Mouse (Mus musculus) ES-E14 (cell line): ENCODE results near the gene Tmem86b. TPM values are rescaled to one million over a fixed set of nuclear protein-coding genes. Genes with fewer than 3 reads are reported as not detected.

Source experiments
- DNase-seq: peaks from one replicate; pipeline ENCODE4 v3.0.0-alpha.2; 2013; ENCODE audit warnings: low read depth, low spot score
- H3K27ac ChIP-seq: 2 replicates; pipeline ENCODE4 v1.5.1; 2012; ENCODE audit warnings: low read depth, mild to moderate bottlenecking, low read length, moderate library complexity, mixed read lengths; ENCODE audit not compliant: poor library complexity, insufficient read depth, severe bottlenecking
- H3K36me3 ChIP-seq: 2 replicates; pipeline ENCODE4 v1.6.1; 2012; ENCODE audit warnings: mild to moderate bottlenecking, low read length, moderate library complexity, mixed read lengths; ENCODE audit not compliant: control insufficient read depth, poor library complexity, insufficient read depth, severe bottlenecking
- H3K4me1 ChIP-seq, 2 experiments: fragments of 150-350 bp in 1 of 2; sonication (generic) in 1 of 2; 2 replicates each; pipeline ENCODE4 v1.6.1; 2012; ENCODE audit warnings: low read length in 2 of 2, mild to moderate bottlenecking in 1 of 2, mixed read lengths in 1 of 2; ENCODE audit not compliant: control insufficient read depth in 2 of 2, insufficient read depth in 2 of 2, poor library complexity in 1 of 2
- H3K4me3 ChIP-seq, 2 experiments: fragments of 150-350 bp in 1 of 2; sonication (generic) in 1 of 2; 2 replicates each; pipeline ENCODE4 v1.5.1; 2012; ENCODE audit warnings: low read length in 2 of 2, low read depth in 1 of 2, mild to moderate bottlenecking in 1 of 2, mixed read lengths in 1 of 2; ENCODE audit not compliant: insufficient read depth in 1 of 2, poor library complexity in 1 of 2, severe bottlenecking in 1 of 2
- H3K9ac ChIP-seq: 2 replicates; pipeline ENCODE4 v1.6.1; 2012; ENCODE audit warnings: low read depth, mild to moderate bottlenecking, low read length, mixed read lengths; ENCODE audit not compliant: poor library complexity, insufficient read depth, severe bottlenecking
- H3K9me3 ChIP-seq: fragments of 150-350 bp; sonication (generic); 2 replicates; pipeline ENCODE4 v1.6.1; 2012; ENCODE audit warnings: low read depth, mild to moderate bottlenecking, low read length; ENCODE audit not compliant: control insufficient read depth, insufficient read depth
- CHD2 ChIP-seq: IDR thresholded peaks from 2 replicates; pipeline ENCODE4 v1.6.1; 2014; ENCODE audit warnings: mild to moderate bottlenecking, low read depth, low read length, inconsistent platforms
- HCFC1 ChIP-seq: IDR thresholded peaks from 2 replicates; pipeline ENCODE4 v1.6.1; 2012; ENCODE audit warnings: low read length, inconsistent platforms, borderline replicate concordance; ENCODE audit not compliant: insufficient read depth
- MAFK ChIP-seq: IDR thresholded peaks from 2 replicates; pipeline ENCODE4 v1.6.1; 2014; ENCODE audit warnings: mild to moderate bottlenecking, low read depth, low read length, inconsistent platforms; ENCODE audit not compliant: insufficient read depth
- ZC3H11A ChIP-seq: IDR thresholded peaks from 2 replicates; pipeline ENCODE4 v1.6.1; 2012; ENCODE audit warnings: low read depth, mild to moderate bottlenecking, inconsistent platforms, low read length, borderline replicate concordance
- ZNF384 ChIP-seq: IDR thresholded peaks from 2 replicates; pipeline ENCODE4 v1.6.1; 2012; ENCODE audit warnings: low read depth, low read length, inconsistent platforms
- in situ Hi-C, 2 experiments: fragments of 600-800 bp; cut with MboI; formaldehyde crosslinking; loops; one replicate each; pipeline ENCODE4 v1.15.1; 2025; ENCODE audit warnings: low sequenced_read_pairs in 2 of 2, inconsistent platforms in 1 of 2; ENCODE audit not compliant: unreplicated experiment in 2 of 2
- total RNA-seq: library from RNA; depleted of rRNA; stranded (reverse); fragments of 300-350 nt; gene quantifications from 2 replicates; pipeline ENCODE4 v1.2.3, GENCODE M21; 2012

Gene Tmem86b
- total RNA-seq, 1 experiment, result 8.1 TPM

- no peak overlapping the region for H3K27ac ChIP-seq
- no peak for DNase-seq
- H3K36me3 ChIP-seq, result peaks cover 6% of the 10 kb centered on the region; the same call in 1 of the 2 replicates
- TF ChIP-seq ZNF384 (no peak), CHD2 (no peak), ZC3H11A (no peak), MAFK (no peak), HCFC1 (no peak)
- H3K9ac ChIP-seq, result no peak overlapping the region
- in situ Hi-C loops, result no loop called here
- H3K4me3 ChIP-seq, result no peak overlapping the region
- no peaks in the 10 kb centered on the region for H3K9me3 ChIP-seq
- H3K4me1 ChIP-seq, result peaks cover 2 to 14% of the 10 kb centered on the region in 2 experiments; a peak in 1 of 4 replicates
Observed at GRCm38 (mm10) chr7:4653351-4653750, 22.1 kb upstream of the Tmem86b start.

DNA sequence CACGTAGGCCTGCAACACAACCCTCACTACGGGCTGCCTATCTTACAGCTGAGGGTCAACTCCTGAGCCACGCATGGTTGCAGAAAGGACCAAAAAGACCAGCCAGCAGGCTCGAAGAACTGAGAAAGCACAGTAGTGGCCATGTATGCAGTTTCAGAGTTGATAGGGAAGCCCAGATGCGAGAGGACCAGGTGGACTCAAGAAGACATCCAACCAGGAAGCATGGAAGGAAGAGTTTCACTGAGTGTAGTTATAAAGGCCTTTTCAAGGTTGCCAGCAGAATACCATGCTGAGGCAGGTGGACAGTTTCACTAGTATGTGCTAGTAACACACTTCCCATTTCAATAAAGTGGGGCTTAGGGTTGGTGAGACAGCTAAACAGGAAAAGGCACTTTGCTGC, 21.5 kb upstream of the Tmem86b start:
- TF ChIP-seq ZC3H11A (no peak), ZNF384 (no peak), HCFC1 (no peak), MAFK (no peak), CHD2 (no peak)
- no peak overlapping the region for H3K9ac ChIP-seq
- H3K27ac ChIP-seq, result no peak overlapping the region
- peaks cover under 1 to 10% of the 10 kb centered on the region in 2 experiments; a peak in 1 of 4 replicates for H3K4me1 ChIP-seq
- H3K36me3 ChIP-seq, result peaks cover 6% of the 10 kb centered on the region; the same call in 1 of the 2 replicates
- in situ Hi-C loops, result no loop called here
- DNase-seq, result no peak
- H3K9me3 ChIP-seq, result no peaks in the 10 kb centered on the region
- H3K4me3 ChIP-seq, result no peak overlapping the region

- no peaks in the 10 kb centered on the region for H3K9me3 ChIP-seq
- H3K4me1 ChIP-seq, result peaks cover 0 to 5% of the 10 kb centered on the region in 2 experiments; a peak in 1 of 4 replicates
- peaks cover 8% of the 10 kb centered on the region; the same call in 1 of the 2 replicates for H3K36me3 ChIP-seq
- no peak overlapping the region for H3K9ac ChIP-seq
- TF ChIP-seq ZC3H11A (no peak), CHD2 (no peak), ZNF384 (no peak), MAFK (no peak), HCFC1 (no peak)
- in situ Hi-C loops, result no loop called here
- DNase-seq, result no peak
- no peak overlapping the region for H3K4me3 ChIP-seq
- H3K27ac ChIP-seq, result no peak overlapping the region; the same call in 1 of the 2 replicates
Observed at GRCm38 (mm10) chr7:4651581-4651980, 20.4 kb upstream of the Tmem86b start.

DNA sequence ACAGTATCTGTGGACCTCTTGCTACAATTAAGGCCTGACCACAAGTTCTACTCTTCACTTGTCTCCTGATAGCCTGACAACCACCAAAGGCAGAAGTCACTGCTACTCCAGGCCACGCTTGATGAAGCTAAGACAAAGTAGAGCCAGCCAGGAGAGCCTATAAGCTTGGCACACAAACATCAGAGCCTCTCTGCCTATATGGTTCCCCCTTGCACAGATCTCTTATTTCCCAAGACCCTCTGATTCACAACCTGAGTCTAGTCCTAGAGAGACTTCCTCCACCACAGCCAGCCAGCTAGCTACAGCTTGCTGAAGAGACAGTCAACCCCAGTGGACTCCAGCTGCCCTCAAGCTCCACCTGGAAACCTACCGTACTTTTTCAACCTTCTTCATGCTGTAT, 16.8 kb upstream of the Tmem86b start:
- Histone ChIP-seq H3K9ac (no peak overlapping the region), H3K36me3 (peaks cover 17% of the 10 kb centered on the region; the same call in 1 of the 2 replicates), H3K9me3 (no peaks in the 10 kb centered on the region), H3K4me3 (no peak overlapping the region), H3K4me1 (peaks cover 0 to 5% of the 10 kb centered on the region in 2 experiments; a peak in 2 of 4 replicates), H3K27ac (no peak overlapping the region)
- DNase-seq, result no peak
- in situ Hi-C loops, result no loop called here
- no peak for TF ChIP-seq ZNF384
- TF ChIP-seq ZC3H11A, result no peak
- no peak for TF ChIP-seq HCFC1
- no peak for TF ChIP-seq MAFK
- no peak for TF ChIP-seq CHD2

GRCm38 (mm10) chr7:4647291-4647690, 16.1 kb upstream of the Tmem86b start:
- no peak overlapping the region for H3K27ac ChIP-seq
- no peak overlapping the region for H3K4me3 ChIP-seq
- no peaks in the 10 kb centered on the region for H3K9me3 ChIP-seq
- no peak for TF ChIP-seq ZNF384
- TF ChIP-seq CHD2, result no peak
- no peak for TF ChIP-seq ZC3H11A
- TF ChIP-seq MAFK, result no peak
- TF ChIP-seq HCFC1, result no peak
- H3K9ac ChIP-seq, result no peak overlapping the region
- DNase-seq, result no peak
- peaks cover 0 to 2% of the 10 kb centered on the region in 2 experiments; a peak in 2 of 4 replicates for H3K4me1 ChIP-seq
- in situ Hi-C loops, result no loop called here
- peaks cover 17% of the 10 kb centered on the region; the same call in 1 of the 2 replicates for H3K36me3 ChIP-seq
